Mouse (Mus musculus) heart, embryonic 16.5 days (tissue): ENCODE results near the gene Erbb4. TPM values are rescaled to one million over a fixed set of nuclear protein-coding genes. Genes with fewer than 3 reads are reported as not detected.

Experiments used
- ATAC-seq: fragments of 200-750 bp; cut with Nextera tagmentation; replicated peaks from 2 replicates; pipeline ENCODE4 v1.8.0; 2017; ENCODE audit warnings: moderate number of reproducible peaks; ENCODE audit not compliant: insufficient read depth, low FRiP score; ENCODE audit errors: extremely low read depth
- H3K27ac ChIP-seq: fragments of 300-500 bp; sonication (generic); 2 replicates; pipeline ENCODE4 v1.5.1; 2014; ENCODE audit warnings: mild to moderate bottlenecking, low read length, control low read depth, moderate library complexity
- H3K27me3 ChIP-seq: fragments of 300-500 bp; sonication (generic); 2 replicates; pipeline ENCODE4 v1.6.1; 2014; ENCODE audit warnings: low read length, mixed read lengths; ENCODE audit not compliant: control insufficient read depth, insufficient read depth
- H3K36me3 ChIP-seq: fragments of 300-500 bp; sonication (generic); 2 replicates; pipeline ENCODE4 v1.6.1; 2014; ENCODE audit not compliant: control insufficient read depth, insufficient read depth
- H3K4me1 ChIP-seq: fragments of 300-500 bp; sonication (generic); 2 replicates; pipeline ENCODE4 v1.6.1; 2014; ENCODE audit warnings: low read length, mixed read lengths; ENCODE audit not compliant: control insufficient read depth, insufficient read depth
- H3K4me2 ChIP-seq: fragments of 300-500 bp; sonication (generic); 2 replicates; pipeline ENCODE4 v1.6.1; 2014; ENCODE audit warnings: low read depth, mild to moderate bottlenecking, control low read depth, low read length
- H3K4me3 ChIP-seq: fragments of 300-500 bp; sonication (generic); 2 replicates; pipeline ENCODE4 v1.5.1; 2014; ENCODE audit warnings: mild to moderate bottlenecking, control low read depth, low read length
- H3K9ac ChIP-seq: fragments of 300-500 bp; sonication (generic); 2 replicates; pipeline ENCODE4 v1.6.1; 2014; ENCODE audit warnings: low read length, control low read depth
- H3K9me3 ChIP-seq: fragments of 300-500 bp; sonication (generic); replicated peaks from 2 replicates; pipeline ENCODE4 v1.6.1; 2016; ENCODE audit warnings: low read length; ENCODE audit not compliant: control insufficient read depth
- WGBS: fragments of 180-500 bp; shearing (Covaris S2); extraction: QIAGEN DNeasy Blood & Tissue Kit; methylation state at CpG from one replicate; pipeline ENCODE4 v1.1.7; 2014; 5-methylcytosine and 5-hydroxymethylcytosine counted together
- polyA plus RNA-seq: library from polyadenylated mRNA; unstranded; fragments of >200 nt; fragmentation: Nextera tagmentation; extraction: Ambion mirVana; gene quantifications from 2 replicates; pipeline ENCODE4 v1.2.1, GENCODE M21; 2015

The Erbb4 gene
- polyA plus RNA-seq: 5.9 and 6.2 TPM in 2 replicates

- Histone ChIP-seq H3K4me2 (peak within 1 kb of the TSS; percentile 69), H3K4me1 (peaks cover 8% of the 10 kb centered on the region), H3K9ac (peak within 1 kb of the TSS; percentile 88), H3K9me3 (no peaks in the 10 kb centered on the region), H3K4me3 (peak within 1 kb of the TSS; percentile 68), H3K27ac (peak within 1 kb of the TSS; percentile 99), H3K36me3 (no peaks in the 10 kb centered on the region), H3K27me3 (0 out of 2 replicates have a peak, but pooled peaks cover 2% of the 10 kb centered on the region)
- ATAC-seq: peak; percentile 19
- under 1% methylated on average over 63 of the region's 63 CpGs for WGBS
These were observed at the start of gene Erbb4 for GRCm38 (mm10) chr1:69107485-69108158. Erbb4 (minus strand) TSS chr1:69108059.

GRCm38 (mm10) chr1:69157346-69157745, 49.5 kb upstream of the Erbb4 start:
- ATAC-seq: no peak
- 72% methylated on average over 2 of the region's 2 CpGs for WGBS
- Histone ChIP-seq H3K9me3 (no peaks in the 10 kb centered on the region), H3K27ac (no peak overlapping the region), H3K4me3 (no peak overlapping the region), H3K27me3 (no peaks in the 10 kb centered on the region), H3K36me3 (no peaks in the 10 kb centered on the region), H3K4me1 (no peaks in the 10 kb centered on the region), H3K9ac (no peak overlapping the region), H3K4me2 (no peak overlapping the region)

- Histone ChIP-seq H3K4me1 (no peaks in the 10 kb centered on the region), H3K36me3 (no peaks in the 10 kb centered on the region), H3K4me3 (no peak overlapping the region), H3K4me2 (no peak overlapping the region), H3K27me3 (no peaks in the 10 kb centered on the region), H3K27ac (no peak overlapping the region), H3K9ac (no peak overlapping the region), H3K9me3 (no peaks in the 10 kb centered on the region)
- ATAC-seq: no peak
These were observed 33.5 kb upstream of the Erbb4 start for GRCm38 (mm10) chr1:69141341-69141740.

- no peak for ATAC-seq
- no peak overlapping the region for H3K4me3 ChIP-seq
- H3K9me3 ChIP-seq: no peaks in the 10 kb centered on the region
- H3K36me3 ChIP-seq: no peaks in the 10 kb centered on the region
- no peaks in the 10 kb centered on the region for H3K27me3 ChIP-seq
- H3K4me2 ChIP-seq: no peak overlapping the region
- 47% methylated on average over 6 of the region's 6 CpGs for whole genome bisulfite sequencing
- no peak overlapping the region for H3K27ac ChIP-seq
- H3K9ac ChIP-seq: no peak overlapping the region
- H3K4me1 ChIP-seq: no peaks in the 10 kb centered on the region
These were observed 31.6 kb upstream of the Erbb4 start for GRCm38 (mm10) chr1:69139519-69139868.

- 36% methylated on average over 4 of the region's 4 CpGs for WGBS
- Histone ChIP-seq H3K27me3 (no peaks in the 10 kb centered on the region), H3K9me3 (no peaks in the 10 kb centered on the region), H3K4me3 (no peak overlapping the region), H3K4me1 (no peaks in the 10 kb centered on the region), H3K9ac (no peak overlapping the region), H3K27ac (no peak overlapping the region), H3K36me3 (no peaks in the 10 kb centered on the region), H3K4me2 (no peak overlapping the region)
- no peak for ATAC-seq
These were observed 31.1 kb upstream of the Erbb4 start for GRCm38 (mm10) chr1:69138856-69139518.

- H3K4me3 ChIP-seq: no peak overlapping the region
- WGBS: 95% methylated on average over 1 of the region's 1 CpGs
- no peaks in the 10 kb centered on the region for H3K27me3 ChIP-seq
- H3K9me3 ChIP-seq: no peaks in the 10 kb centered on the region
- no peak overlapping the region for H3K4me2 ChIP-seq
- H3K9ac ChIP-seq: no peak overlapping the region
- ATAC-seq: no peak
- no peaks in the 10 kb centered on the region for H3K36me3 ChIP-seq
- H3K27ac ChIP-seq: no peak overlapping the region
- no peaks in the 10 kb centered on the region for H3K4me1 ChIP-seq
These were observed 16.4 kb upstream of the Erbb4 start for GRCm38 (mm10) chr1:69124147-69124848.

- WGBS: 68% methylated on average over 4 of the region's 4 CpGs
- H3K27ac ChIP-seq: no peak overlapping the region
- H3K4me3 ChIP-seq: no peak overlapping the region
- no peaks in the 10 kb centered on the region for H3K9me3 ChIP-seq
- H3K36me3 ChIP-seq: no peaks in the 10 kb centered on the region
- H3K9ac ChIP-seq: no peak overlapping the region
- ATAC-seq: no peak
- H3K4me1 ChIP-seq: peaks cover 2% of the 10 kb centered on the region; the same call in 1 of the 2 replicates
- H3K4me2 ChIP-seq: no peak overlapping the region
- H3K27me3 ChIP-seq: no peaks in the 10 kb centered on the region
These were observed 10.5 kb upstream of the Erbb4 start for GRCm38 (mm10) chr1:69118249-69118938.

- Histone ChIP-seq H3K4me2 (peak overlapping the region; percentile 69), H3K36me3 (no peaks in the 10 kb centered on the region), H3K27ac (peak overlapping the region; percentile 99), H3K9me3 (no peaks in the 10 kb centered on the region), H3K27me3 (0 out of 2 replicates have a peak, but pooled peaks cover 2% of the 10 kb centered on the region), H3K9ac (peak overlapping the region; percentile 88), H3K4me3 (peak overlapping the region; percentile 68), H3K4me1 (peaks cover 5% of the 10 kb centered on the region)
- 3% methylated on average over 20 of the region's 20 CpGs for WGBS
- peak; percentile 59 for ATAC-seq
These were observed 483 bp upstream of the Erbb4 start for GRCm38 (mm10) chr1:69108159-69108925.
